Mouse (Mus musculus): ENCODE measurements at regions not wholly inside any gene's neighbourhood (a gene's known extent, or its start where the extent isn't known, plus 50 kb on each side); places are given as distances from the start of the nearest gene placed in this dataset.

- no peak overlapping the region for H3K9ac ChIP-seq
- H3K36me3 ChIP-seq: no peaks in the 10 kb centered on the region
- peak overlapping the region; percentile 20; the same call in 1 of the 2 replicates for H3K4me2 ChIP-seq (replicated peaks)
- H3K27ac ChIP-seq: peak overlapping the region; percentile 22; the same call in 1 of the 2 replicates
- H3K4me3 ChIP-seq: no peak overlapping the region
- H3K4me1 ChIP-seq: peaks cover 53% of the 10 kb centered on the region
- H3K9me3 ChIP-seq: no peaks in the 10 kb centered on the region
- peak; percentile 43; the same call in 1 of the 2 replicates for ATAC-seq (ENCODE audit: low FRiP score, low read depth)
- no peaks in the 10 kb centered on the region; the same call in 1 of the 2 replicates for H3K27me3 ChIP-seq
- WGBS: 45% methylated on average over 15 of the region's 15 CpGs
Measured at GRCm38 (mm10) chr4:32170460-32171192, 68.0 kb upstream of the Bach2 start.

- H3K27ac ChIP-seq: no peak overlapping the region
Measured at GRCm38 (mm10) chr4:32171291-32171690, 67.3 kb upstream of the Bach2 start.

GRCm38 (mm10) chr4:32172992-32173391 lies 65.6 kb upstream of the Bach2 start:
- Histone ChIP-seq H3K4me2 (replicated peaks) (no peak overlapping the region), H3K27ac (no peak overlapping the region), H3K36me3 (no peaks in the 10 kb centered on the region), H3K4me1 (peaks cover 60% of the 10 kb centered on the region), H3K4me3 (no peak overlapping the region), H3K9ac (no peak overlapping the region), H3K27me3 (no peaks in the 10 kb centered on the region; the same call in 1 of the 2 replicates), H3K9me3 (no peaks in the 10 kb centered on the region)
- no peak for ATAC-seq (ENCODE audit: low FRiP score, low read depth)
- WGBS: 85% methylated on average over 4 of the region's 4 CpGs

More at GRCm38 (mm10) chr4:32171291-32171690, 67.3 kb upstream of the Bach2 start:
- no peaks in the 10 kb centered on the region; the same call in 1 of the 2 replicates for H3K27me3 ChIP-seq
- no peaks in the 10 kb centered on the region for H3K36me3 ChIP-seq
- peaks cover 52% of the 10 kb centered on the region for H3K4me1 ChIP-seq
- H3K9me3 ChIP-seq: no peaks in the 10 kb centered on the region
- H3K4me3 ChIP-seq: no peak overlapping the region
- 89% methylated on average over 6 of the region's 6 CpGs for WGBS
- no peak overlapping the region for H3K9ac ChIP-seq
- ATAC-seq (ENCODE audit: low FRiP score, low read depth): no peak
- H3K4me2 ChIP-seq (replicated peaks): no peak overlapping the region

- Histone ChIP-seq H3K4me3 (no peak overlapping the region), H3K27ac (no peak overlapping the region), H3K4me1 (peaks cover 65% of the 10 kb centered on the region), H3K9ac (no peak overlapping the region), H3K27me3 (no peaks in the 10 kb centered on the region; the same call in 1 of the 2 replicates), H3K9me3 (no peaks in the 10 kb centered on the region), H3K36me3 (no peaks in the 10 kb centered on the region), H3K4me2 (replicated peaks) (no peak overlapping the region)
- ATAC-seq (ENCODE audit: low FRiP score, low read depth): no peak
- WGBS: 35% methylated on average over 7 of the region's 7 CpGs
Measured at GRCm38 (mm10) chr4:32174771-32175170, 63.8 kb upstream of the Bach2 start.

GRCm38 (mm10) chr4:32175231-32175630 lies 63.4 kb upstream of the Bach2 start:
- Histone ChIP-seq H3K27ac (no peak overlapping the region), H3K9ac (no peak overlapping the region), H3K9me3 (no peaks in the 10 kb centered on the region), H3K4me1 (peaks cover 65% of the 10 kb centered on the region), H3K27me3 (no peaks in the 10 kb centered on the region; the same call in 1 of the 2 replicates), H3K4me2 (replicated peaks) (no peak overlapping the region), H3K36me3 (no peaks in the 10 kb centered on the region), H3K4me3 (no peak overlapping the region)
- no peak for ATAC-seq (ENCODE audit: low FRiP score, low read depth)
- 40% methylated on average over 7 of the region's 7 CpGs for whole genome bisulfite sequencing

GRCm38 (mm10) chr4:32175853-32176448 lies 62.7 kb upstream of the Bach2 start:
- Histone ChIP-seq H3K27me3 (no peaks in the 10 kb centered on the region; the same call in 1 of the 2 replicates), H3K4me3 (no peak overlapping the region), H3K36me3 (no peaks in the 10 kb centered on the region), H3K4me1 (peaks cover 64% of the 10 kb centered on the region), H3K9me3 (no peaks in the 10 kb centered on the region), H3K4me2 (replicated peaks) (0 out of 2 replicates have a peak overlapping the region, but pooled peaks have one; percentile 25), H3K27ac (no peak overlapping the region), H3K9ac (no peak overlapping the region)
- no peak for ATAC-seq (ENCODE audit: low FRiP score, low read depth)
- 12% methylated on average over 6 of the region's 6 CpGs for WGBS

GRCm38 (mm10) chr4:32176449-32177135 lies 62.0 kb upstream of the Bach2 start:
- no peak overlapping the region for H3K4me3 ChIP-seq
- H3K4me2 ChIP-seq (replicated peaks): no peak overlapping the region
- 20% methylated on average over 4 of the region's 4 CpGs for WGBS
- H3K27ac ChIP-seq: no peak overlapping the region
- no peaks in the 10 kb centered on the region; the same call in 1 of the 2 replicates for H3K27me3 ChIP-seq
- no peak overlapping the region for H3K9ac ChIP-seq
- H3K36me3 ChIP-seq: no peaks in the 10 kb centered on the region
- peaks cover 62% of the 10 kb centered on the region for H3K4me1 ChIP-seq
- H3K9me3 ChIP-seq: no peaks in the 10 kb centered on the region
- ATAC-seq (ENCODE audit: low FRiP score, low read depth): no peak

- no peaks in the 10 kb centered on the region for H3K9me3 ChIP-seq
- no peak overlapping the region for H3K4me2 ChIP-seq (replicated peaks)
- H3K36me3 ChIP-seq: no peaks in the 10 kb centered on the region
- peak overlapping the region; percentile 22; the same call in 1 of the 2 replicates for H3K27ac ChIP-seq
- no peak for ATAC-seq (ENCODE audit: low FRiP score, low read depth)
- H3K4me1 ChIP-seq: peaks cover 62% of the 10 kb centered on the region
- no peak overlapping the region for H3K9ac ChIP-seq
- no peak overlapping the region for H3K4me3 ChIP-seq
- no peaks in the 10 kb centered on the region; the same call in 1 of the 2 replicates for H3K27me3 ChIP-seq
- WGBS: 72% methylated on average over 7 of the region's 7 CpGs
Measured at GRCm38 (mm10) chr4:32177933-32178639, 60.5 kb upstream of the Bach2 start.

- Histone ChIP-seq H3K9ac (no peak overlapping the region), H3K4me1 (peaks cover 56% of the 10 kb centered on the region)
Measured at GRCm38 (mm10) chr4:32179707-32180241, 58.8 kb upstream of the Bach2 start.

GRCm38 (mm10) chr4:32183791-32184190 lies 54.8 kb upstream of the Bach2 start:
- H3K9ac ChIP-seq: no peak overlapping the region
- peaks cover 24% of the 10 kb centered on the region for H3K4me1 ChIP-seq
- 76% methylated on average over 4 of the region's 4 CpGs for WGBS
- H3K4me3 ChIP-seq: no peak overlapping the region
- no peak for ATAC-seq (ENCODE audit: low FRiP score, low read depth)
- H3K27ac ChIP-seq: no peak overlapping the region
- no peaks in the 10 kb centered on the region for H3K27me3 ChIP-seq
- H3K36me3 ChIP-seq: no peaks in the 10 kb centered on the region
- H3K4me2 ChIP-seq (replicated peaks): no peak overlapping the region
- H3K9me3 ChIP-seq: no peaks in the 10 kb centered on the region

More at GRCm38 (mm10) chr4:32179707-32180241, 58.8 kb upstream of the Bach2 start:
- peak; percentile 92 for ATAC-seq (ENCODE audit: low FRiP score, low read depth)
- H3K27ac ChIP-seq: peak overlapping the region; percentile 79
- no peak overlapping the region for H3K4me3 ChIP-seq
- no peaks in the 10 kb centered on the region for H3K9me3 ChIP-seq
- peak overlapping the region; percentile 45 for H3K4me2 ChIP-seq (replicated peaks)
- H3K27me3 ChIP-seq: no peaks in the 10 kb centered on the region; the same call in 1 of the 2 replicates
- no peaks in the 10 kb centered on the region for H3K36me3 ChIP-seq
- 13% methylated on average over 8 of the region's 8 CpGs for WGBS

- H3K9ac ChIP-seq: no peak overlapping the region
- H3K36me3 ChIP-seq: no peaks in the 10 kb centered on the region
- H3K27ac ChIP-seq: no peak overlapping the region
- ATAC-seq (ENCODE audit: low FRiP score, low read depth): no peak
- no peak overlapping the region for H3K4me3 ChIP-seq
- WGBS: 78% methylated on average over 10 of the region's 10 CpGs
- no peak overlapping the region for H3K4me2 ChIP-seq (replicated peaks)
- no peaks in the 10 kb centered on the region for H3K9me3 ChIP-seq
- peaks cover 10% of the 10 kb centered on the region for H3K4me1 ChIP-seq
- H3K27me3 ChIP-seq: no peaks in the 10 kb centered on the region
Measured at GRCm38 (mm10) chr4:32185986-32186385, 52.6 kb upstream of the Bach2 start.

Measured in limb, embryonic 13.5 days (tissue).